Mouse (Mus musculus) B cell, adult 62 days (primary cell): ENCODE data around the gene Kcng3. TPM values are rescaled to one million over a fixed set of nuclear protein-coding genes. Genes with fewer than 3 reads are reported as not detected.

ENCODE experiments used
- total RNA-seq: library from RNA; stranded (reverse); gene quantifications from 4 replicates; pipeline ENCODE4 v1.2.4, GENCODE M21; 2023

The Kcng3 gene
- total RNA-seq = 0.22 TPM in 1 of 4 replicates, not detected in the others

DNA sequence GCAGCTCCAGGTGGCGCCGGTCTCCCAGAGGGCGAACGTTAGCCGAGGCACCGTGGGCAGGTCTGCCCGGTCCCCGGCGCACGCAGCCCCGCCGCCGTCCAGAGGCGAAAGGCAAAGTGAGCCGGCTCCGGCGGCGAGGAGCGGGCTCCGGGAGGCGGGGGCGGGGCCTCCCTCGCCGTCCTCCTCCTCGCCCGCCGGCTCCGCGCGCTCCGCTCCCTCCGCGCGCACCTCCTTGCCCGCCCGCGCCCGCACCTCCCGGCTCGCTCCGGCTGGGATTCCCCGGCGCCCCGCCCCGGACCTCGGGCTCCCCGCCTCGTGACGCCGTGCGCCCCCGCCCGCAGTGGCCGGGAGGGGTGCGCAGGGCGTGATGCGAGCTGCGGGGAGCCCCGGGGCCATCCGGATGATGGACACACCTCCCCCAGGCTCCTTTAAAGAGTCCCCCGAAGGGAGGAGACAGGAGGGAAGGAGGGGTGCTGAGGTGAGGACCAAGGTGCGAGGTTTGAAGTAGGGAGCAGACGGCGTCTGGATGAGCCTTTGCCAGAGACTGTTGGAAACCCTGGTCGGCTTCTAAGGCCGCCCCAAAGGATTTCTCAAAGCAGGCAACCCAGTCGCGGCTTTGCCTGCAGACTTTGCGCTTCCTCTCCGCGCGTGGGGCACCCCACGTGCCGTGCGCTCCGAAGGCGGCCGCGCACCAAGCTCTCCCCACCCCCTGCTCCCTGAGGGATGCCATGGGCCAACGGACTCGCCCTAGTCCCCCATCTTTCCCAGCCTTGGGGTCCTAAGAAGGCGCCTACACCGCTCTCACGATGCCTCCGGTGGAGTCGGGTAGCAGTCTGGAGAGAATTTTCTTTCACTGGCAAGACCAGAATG is at the start of gene Kcng3:
Gene Kcng3, minus strand, starts transcription at position 113 of the 870 bp plus-strand sequence.

Other genes starting within 250 kb of the Kcng3 start
- gene Cox7a2l, start 114.6 kb downstream of the Kcng3 start, total RNA-seq = 209 to 227 TPM (median 220 TPM) in 4 replicates
- 119 to 128 TPM (median 125 TPM) in 4 replicates for gene Mta3, start 74.3 kb upstream of the Kcng3 start, total RNA-seq
- 146 to 179 TPM (median 164 TPM) in 4 replicates for gene Haao, start 216.1 kb upstream of the Kcng3 start, total RNA-seq